Mouse (Mus musculus): ENCODE measurements at regions not wholly inside any gene's neighbourhood (a gene's known extent, or its start where the extent isn't known, plus 50 kb on each side); places are given as distances from the start of the nearest gene placed in this dataset.
A peak's percentile ranks its signal among the peaks of the same experiment; 100 is the strongest.

GRCm38 (mm10) chr7:145040871-145041270 lies 101.1 kb upstream of the Ccnd1 start:
- no peak overlapping the region for H3K27ac ChIP-seq (ENCODE audit: control insufficient read depth, insufficient read depth, low read depth, low read length)
- no peaks in the 10 kb centered on the region for H3K4me1 ChIP-seq (ENCODE audit: control insufficient read depth, insufficient read depth, low read length)
- no peaks in the 10 kb centered on the region for H3K36me3 ChIP-seq (ENCODE audit: control insufficient read depth, insufficient read depth, low read length)
- no peak for TF ChIP-seq POLR2A (IDR thresholded peaks at IDR 0.05; ENCODE audit: control insufficient read depth, low read depth, low read length)
- TF ChIP-seq CTCF (IDR thresholded peaks at IDR 0.05; ENCODE audit: control insufficient read depth, insufficient read depth, insufficient replicate concordance, low read depth, low read length): no peak
- no peaks in the 10 kb centered on the region for H3K27me3 ChIP-seq (ENCODE audit: control insufficient read depth, insufficient read depth, low read length)
- H3K4me3 ChIP-seq (ENCODE audit: control insufficient read depth, low read depth, low read length): no peak overlapping the region

DNA sequence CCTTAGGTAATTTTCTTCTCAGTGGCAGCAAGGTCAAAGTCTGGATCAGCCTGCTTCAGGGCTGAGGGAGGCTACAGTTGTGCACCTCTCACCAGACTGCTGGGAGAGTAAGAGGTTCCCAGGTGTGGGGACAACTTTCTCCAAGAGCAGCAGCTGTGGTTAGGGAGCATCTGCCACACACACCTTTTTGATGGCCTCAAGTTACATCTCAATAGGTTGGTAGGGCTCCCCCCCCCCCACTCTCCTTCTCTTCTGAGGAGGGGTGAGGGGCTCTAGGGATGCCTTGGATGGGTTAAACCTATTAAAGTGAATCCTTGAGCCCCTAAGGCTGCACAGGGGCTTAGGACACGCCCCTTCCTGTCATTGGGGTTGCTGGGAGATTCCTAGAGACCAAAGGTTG lies 94.7 kb upstream of the Ccnd1 start:
- H3K36me3 ChIP-seq (ENCODE audit: control insufficient read depth, insufficient read depth, low read length): no peaks in the 10 kb centered on the region
- no peak overlapping the region for H3K4me3 ChIP-seq (ENCODE audit: control insufficient read depth, low read depth, low read length)
- H3K27me3 ChIP-seq (ENCODE audit: control insufficient read depth, insufficient read depth, low read length): no peaks in the 10 kb centered on the region
- peaks cover 4% of the 10 kb centered on the region for H3K4me1 ChIP-seq (ENCODE audit: control insufficient read depth, insufficient read depth, low read length)
- H3K27ac ChIP-seq (ENCODE audit: control insufficient read depth, insufficient read depth, low read depth, low read length): no peak overlapping the region
- no peak for TF ChIP-seq POLR2A (IDR thresholded peaks at IDR 0.05; ENCODE audit: control insufficient read depth, low read depth, low read length)
- TF ChIP-seq CTCF (IDR thresholded peaks at IDR 0.05; ENCODE audit: control insufficient read depth, insufficient read depth, insufficient replicate concordance, low read depth, low read length): no peak

GRCm38 (mm10) chr7:145031275-145031674 lies 91.5 kb upstream of the Ccnd1 start:
- Histone ChIP-seq H3K27ac (ENCODE audit: control insufficient read depth, insufficient read depth, low read depth, low read length) (no peak overlapping the region), H3K27me3 (ENCODE audit: control insufficient read depth, insufficient read depth, low read length) (no peaks in the 10 kb centered on the region), H3K4me1 (ENCODE audit: control insufficient read depth, insufficient read depth, low read length) (peaks cover 4% of the 10 kb centered on the region), H3K4me3 (ENCODE audit: control insufficient read depth, low read depth, low read length) (no peak overlapping the region), H3K36me3 (ENCODE audit: control insufficient read depth, insufficient read depth, low read length) (no peaks in the 10 kb centered on the region)
- no peak for TF ChIP-seq CTCF (IDR thresholded peaks at IDR 0.05; ENCODE audit: control insufficient read depth, insufficient read depth, insufficient replicate concordance, low read depth, low read length)
- TF ChIP-seq POLR2A (IDR thresholded peaks at IDR 0.05; ENCODE audit: control insufficient read depth, low read depth, low read length): no peak

DNA sequence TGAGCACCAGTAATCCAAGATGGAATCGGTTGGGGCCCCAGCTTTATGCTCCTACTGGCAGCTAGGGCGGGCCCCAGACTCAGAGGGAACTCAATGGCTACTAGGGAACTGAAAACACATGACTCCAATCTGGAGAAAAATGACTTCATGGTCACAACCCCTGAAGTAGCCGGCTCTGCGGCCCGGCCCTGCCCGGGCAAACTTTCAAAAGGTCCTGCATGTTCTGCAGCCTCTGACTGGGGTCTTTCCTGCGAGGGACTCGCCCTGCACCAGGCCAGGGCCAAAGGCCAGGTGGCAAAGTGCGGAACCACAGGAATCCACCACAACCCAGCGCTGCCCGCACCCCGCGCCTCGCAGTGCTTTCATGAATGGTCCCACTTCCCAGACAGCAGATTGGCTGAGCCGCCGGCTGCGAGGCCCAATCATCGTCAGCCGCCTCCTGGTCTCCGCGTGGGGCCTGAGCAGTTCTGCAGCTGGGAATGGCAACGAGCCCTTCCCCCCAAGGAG lies 91.0 kb upstream of the Ccnd1 start:
- no peak overlapping the region for H3K27ac ChIP-seq (ENCODE audit: control insufficient read depth, insufficient read depth, low read depth, low read length)

DNA sequence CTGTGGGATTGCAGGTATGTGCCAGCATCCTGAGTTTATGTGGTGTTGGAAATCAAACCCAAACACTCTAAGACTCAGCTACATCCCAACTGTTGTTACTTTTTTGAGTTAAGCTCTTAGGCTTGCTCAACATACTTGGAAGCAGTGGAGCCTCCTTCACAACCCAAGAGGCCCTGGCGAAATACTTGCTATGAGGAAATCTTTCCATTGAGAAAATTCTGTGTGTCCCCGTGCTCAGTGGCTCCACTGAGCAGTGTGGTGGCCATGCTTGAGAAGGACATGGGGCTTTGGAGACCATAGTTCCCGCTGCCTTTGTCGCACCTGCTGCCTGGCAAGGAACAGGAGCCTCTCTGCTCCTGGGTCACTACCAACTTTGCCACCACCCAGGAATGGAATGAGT lies 89.9 kb upstream of the Ccnd1 start:
- peaks cover 4% of the 10 kb centered on the region for H3K4me1 ChIP-seq (ENCODE audit: control insufficient read depth, insufficient read depth, low read length)
- no peaks in the 10 kb centered on the region for H3K27me3 ChIP-seq (ENCODE audit: control insufficient read depth, insufficient read depth, low read length)
- H3K36me3 ChIP-seq (ENCODE audit: control insufficient read depth, insufficient read depth, low read length): no peaks in the 10 kb centered on the region
- H3K27ac ChIP-seq (ENCODE audit: control insufficient read depth, insufficient read depth, low read depth, low read length): no peak overlapping the region
- H3K4me3 ChIP-seq (ENCODE audit: control insufficient read depth, low read depth, low read length): no peak overlapping the region
- no peak for TF ChIP-seq CTCF (IDR thresholded peaks at IDR 0.05; ENCODE audit: control insufficient read depth, insufficient read depth, insufficient replicate concordance, low read depth, low read length)
- no peak for TF ChIP-seq POLR2A (IDR thresholded peaks at IDR 0.05; ENCODE audit: control insufficient read depth, low read depth, low read length)

More for the DNA sequence above, 91.0 kb upstream of the Ccnd1 start:
- Histone ChIP-seq H3K27me3 (ENCODE audit: control insufficient read depth, insufficient read depth, low read length) (no peaks in the 10 kb centered on the region), H3K4me3 (ENCODE audit: control insufficient read depth, low read depth, low read length) (peak overlapping the region; percentile 35; the same call in 1 of the 2 replicates), H3K4me1 (ENCODE audit: control insufficient read depth, insufficient read depth, low read length) (peaks cover 4% of the 10 kb centered on the region), H3K36me3 (ENCODE audit: control insufficient read depth, insufficient read depth, low read length) (no peaks in the 10 kb centered on the region)
- no peak for TF ChIP-seq POLR2A (IDR thresholded peaks at IDR 0.05; ENCODE audit: control insufficient read depth, low read depth, low read length)
- TF ChIP-seq CTCF (IDR thresholded peaks at IDR 0.05; ENCODE audit: control insufficient read depth, insufficient read depth, insufficient replicate concordance, low read depth, low read length): no peak

DNA sequence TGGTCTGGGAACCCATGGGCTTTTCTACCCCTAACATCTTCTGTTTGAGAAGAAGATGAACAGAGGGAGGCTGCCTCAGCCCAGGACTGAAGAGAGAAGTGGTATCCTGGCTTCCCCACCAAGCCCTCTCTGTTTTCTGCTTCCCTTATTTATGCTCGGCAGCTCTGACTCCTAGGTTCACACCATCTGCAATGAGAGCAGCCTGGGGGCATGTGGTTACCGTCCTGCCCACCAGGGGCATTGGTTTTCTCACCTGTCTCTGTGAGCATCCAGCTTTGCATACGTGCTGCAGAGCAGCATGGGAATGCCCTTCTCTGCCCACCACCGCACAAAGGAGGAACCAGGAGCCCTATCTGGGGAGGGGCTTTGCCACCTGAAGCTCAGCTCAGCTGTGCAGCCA lies 89.4 kb upstream of the Ccnd1 start:
- Histone ChIP-seq H3K27ac (ENCODE audit: control insufficient read depth, insufficient read depth, low read depth, low read length) (no peak overlapping the region), H3K4me3 (ENCODE audit: control insufficient read depth, low read depth, low read length) (no peak overlapping the region), H3K36me3 (ENCODE audit: control insufficient read depth, insufficient read depth, low read length) (no peaks in the 10 kb centered on the region), H3K4me1 (ENCODE audit: control insufficient read depth, insufficient read depth, low read length) (peaks cover 4% of the 10 kb centered on the region), H3K27me3 (ENCODE audit: control insufficient read depth, insufficient read depth, low read length) (no peaks in the 10 kb centered on the region)
- no peak for TF ChIP-seq CTCF (IDR thresholded peaks at IDR 0.05; ENCODE audit: control insufficient read depth, insufficient read depth, insufficient replicate concordance, low read depth, low read length)
- TF ChIP-seq POLR2A (IDR thresholded peaks at IDR 0.05; ENCODE audit: control insufficient read depth, low read depth, low read length): no peak

- Histone ChIP-seq H3K4me3 (ENCODE audit: control insufficient read depth, low read depth, low read length) (no peak overlapping the region), H3K36me3 (ENCODE audit: control insufficient read depth, insufficient read depth, low read length) (no peaks in the 10 kb centered on the region), H3K27me3 (ENCODE audit: control insufficient read depth, insufficient read depth, low read length) (no peaks in the 10 kb centered on the region), H3K27ac (ENCODE audit: control insufficient read depth, insufficient read depth, low read depth, low read length) (no peak overlapping the region), H3K4me1 (ENCODE audit: control insufficient read depth, insufficient read depth, low read length) (peaks cover 4% of the 10 kb centered on the region)
- TF ChIP-seq CTCF (IDR thresholded peaks at IDR 0.05; ENCODE audit: control insufficient read depth, insufficient read depth, insufficient replicate concordance, low read depth, low read length): no peak
- no peak for TF ChIP-seq POLR2A (IDR thresholded peaks at IDR 0.05; ENCODE audit: control insufficient read depth, low read depth, low read length)
Observed at GRCm38 (mm10) chr7:145027061-145027460, 87.3 kb upstream of the Ccnd1 start.

- TF ChIP-seq POLR2A (IDR thresholded peaks at IDR 0.05; ENCODE audit: control insufficient read depth, low read depth, low read length) (no peak), CTCF (IDR thresholded peaks at IDR 0.05; ENCODE audit: control insufficient read depth, insufficient read depth, insufficient replicate concordance, low read depth, low read length) (no peak)
- Histone ChIP-seq H3K27ac (ENCODE audit: control insufficient read depth, insufficient read depth, low read depth, low read length) (no peak overlapping the region), H3K4me3 (ENCODE audit: control insufficient read depth, low read depth, low read length) (no peak overlapping the region), H3K36me3 (ENCODE audit: control insufficient read depth, insufficient read depth, low read length) (no peaks in the 10 kb centered on the region), H3K27me3 (ENCODE audit: control insufficient read depth, insufficient read depth, low read length) (no peaks in the 10 kb centered on the region), H3K4me1 (ENCODE audit: control insufficient read depth, insufficient read depth, low read length) (peaks cover 2% of the 10 kb centered on the region)
Observed at GRCm38 (mm10) chr7:145026014-145026285, 86.2 kb upstream of the Ccnd1 start.

Data from testis, adult 2 months (tissue).